Mouse (Mus musculus) monocyte, adult 2 months (primary cell): ENCODE measurements around the gene Rpusd3.

Experiments
- DNase-seq, 2 experiments: peaks; one replicate each; pipeline ENCODE4 v3.0.0; 2022; ENCODE audit warnings: low spot score in 2 of 2, low read depth in 1 of 2

The Rpusd3 gene

DNA sequence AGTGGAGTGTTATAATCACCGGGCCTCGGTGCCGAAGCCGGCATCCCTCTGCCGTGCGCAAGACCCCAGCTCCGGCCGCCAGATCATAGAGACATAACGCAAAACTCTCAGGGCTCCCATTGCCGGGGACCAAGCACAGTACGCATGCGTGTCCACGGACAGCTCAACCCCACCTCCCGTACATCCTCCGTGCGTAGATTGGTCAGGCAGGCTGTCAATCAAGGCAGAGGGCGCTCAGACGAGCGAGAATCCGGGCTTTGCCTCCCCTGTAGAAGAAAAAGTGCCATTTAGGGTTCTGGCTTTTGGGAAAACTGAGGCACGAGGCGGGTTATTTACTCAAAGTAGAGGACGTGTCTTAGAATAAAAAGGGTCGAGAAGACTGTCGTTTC lies at the start of gene Rpusd3:
Rpusd3 (minus strand) TSS at position 142 of the 389 bp plus-strand sequence.
- peak; percentile 81 to 90 for DNase-seq

DNA sequence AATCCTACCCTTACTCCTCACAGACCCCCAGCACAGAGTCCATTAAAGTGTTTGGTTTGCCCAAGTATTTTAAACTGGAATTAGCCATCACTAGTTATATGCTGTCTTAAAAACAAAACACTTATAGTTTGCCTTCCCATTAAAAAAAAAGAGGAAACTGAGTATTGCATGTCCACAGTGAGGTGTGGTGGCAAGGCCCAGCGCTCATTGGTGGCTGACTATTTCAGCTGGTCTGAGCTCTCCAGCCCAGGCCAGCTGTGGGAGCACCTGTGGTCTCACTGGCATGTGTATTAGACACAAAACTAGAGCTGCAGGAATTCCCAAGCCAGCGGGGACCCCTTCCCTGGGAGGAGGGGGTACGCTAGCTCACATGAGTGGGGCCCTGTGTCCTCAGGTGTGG lies 49.4 kb upstream of the Rpusd3 start:
- no peak for DNase-seq

- DNase-seq, result no peak
Measured at GRCm38 (mm10) chr6:113465602-113466001, 46.5 kb upstream of the Rpusd3 start.

DNA sequence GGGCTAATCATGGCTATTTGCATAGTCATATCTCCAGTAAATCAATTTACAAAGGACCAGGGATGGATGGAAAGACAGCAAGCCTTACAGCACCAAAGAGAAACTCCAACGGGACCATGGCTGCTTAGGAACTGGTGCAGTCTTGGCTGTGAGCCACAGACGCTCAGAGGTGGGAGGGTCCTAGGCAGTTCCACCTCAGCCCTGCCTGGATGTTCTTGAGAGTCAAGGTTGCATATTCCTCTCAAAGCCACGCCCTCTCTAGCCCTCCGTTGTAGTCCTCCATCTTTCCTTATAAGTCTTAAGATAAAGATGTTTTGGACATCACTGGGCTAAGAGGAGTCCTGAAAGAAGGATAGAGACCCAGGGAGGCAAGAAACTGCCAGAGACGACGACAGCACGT lies 44.9 kb upstream of the Rpusd3 start:
- no peak for DNase-seq

DNA sequence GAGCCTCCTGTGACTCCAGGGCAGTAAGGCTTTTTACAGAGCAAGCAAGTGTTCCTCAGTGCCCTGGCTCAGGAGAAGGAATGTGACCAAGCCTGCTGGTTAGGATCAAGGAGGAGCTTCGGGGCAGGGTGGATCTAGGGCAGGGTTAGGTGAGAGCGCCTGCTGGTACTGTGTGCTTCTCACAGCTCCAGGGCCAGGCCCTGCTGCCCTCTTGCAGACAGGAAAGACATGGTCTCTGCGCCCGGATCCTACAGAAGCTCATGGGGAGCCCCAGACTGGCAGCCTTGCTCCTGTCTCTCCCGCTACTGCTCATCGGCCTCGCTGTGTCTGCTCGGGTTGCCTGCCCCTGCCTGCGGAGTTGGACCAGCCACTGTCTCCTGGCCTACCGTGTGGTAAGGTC lies 39.5 kb upstream of the Rpusd3 start:
- DNase-seq, result no peak

- DNase-seq, result no peak
Measured at GRCm38 (mm10) chr6:113457952-113458534, 38.9 kb upstream of the Rpusd3 start, which contains the start of gene Il17re. Gene Il17re, plus strand, starts transcription at chr6:113458484.

DNA sequence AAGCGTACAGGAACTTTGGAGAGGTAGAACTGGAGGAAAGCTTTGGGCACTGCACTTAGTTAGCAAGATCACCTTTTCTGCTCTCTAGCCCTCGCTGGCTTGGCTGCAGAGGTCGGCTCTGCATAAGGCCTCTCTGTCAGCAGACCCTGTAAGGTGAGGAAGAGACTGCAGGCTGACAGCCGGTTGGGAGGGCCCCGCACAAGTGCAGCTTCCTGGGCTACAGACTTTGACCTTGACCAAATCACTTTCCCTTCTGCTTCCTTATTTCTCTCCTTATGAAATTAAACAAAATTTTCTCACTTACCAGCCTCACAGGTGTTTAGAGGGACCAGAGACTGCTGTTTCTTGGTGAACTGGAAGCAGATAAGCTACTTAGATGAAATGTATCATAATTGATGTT lies 35.9 kb upstream of the Rpusd3 start:
- no peak for DNase-seq

GRCm38 (mm10) chr6:113451839-113452238 lies 32.7 kb upstream of the Rpusd3 start:
- DNase-seq, result no peak

DNA sequence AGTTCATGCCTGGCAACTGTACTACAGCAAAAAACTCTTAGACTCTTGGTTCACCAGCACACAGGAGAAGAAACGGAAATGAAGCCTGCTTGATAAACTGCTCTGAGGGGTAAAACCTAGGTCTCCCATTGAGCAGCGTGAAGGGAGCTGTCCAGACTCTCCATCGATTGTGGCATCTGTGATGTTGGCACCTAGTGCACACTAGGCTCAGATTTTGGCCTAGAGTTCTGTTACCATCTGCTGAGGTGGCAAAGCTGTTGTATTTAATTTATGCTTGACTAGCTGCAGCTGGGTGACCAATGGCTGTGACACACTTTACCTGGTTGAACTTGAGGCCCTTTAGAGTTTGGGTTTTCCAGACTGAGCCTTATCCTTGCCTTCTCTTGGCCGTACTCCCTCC lies 28.5 kb upstream of the Rpusd3 start:
- DNase-seq, result no peak

DNA sequence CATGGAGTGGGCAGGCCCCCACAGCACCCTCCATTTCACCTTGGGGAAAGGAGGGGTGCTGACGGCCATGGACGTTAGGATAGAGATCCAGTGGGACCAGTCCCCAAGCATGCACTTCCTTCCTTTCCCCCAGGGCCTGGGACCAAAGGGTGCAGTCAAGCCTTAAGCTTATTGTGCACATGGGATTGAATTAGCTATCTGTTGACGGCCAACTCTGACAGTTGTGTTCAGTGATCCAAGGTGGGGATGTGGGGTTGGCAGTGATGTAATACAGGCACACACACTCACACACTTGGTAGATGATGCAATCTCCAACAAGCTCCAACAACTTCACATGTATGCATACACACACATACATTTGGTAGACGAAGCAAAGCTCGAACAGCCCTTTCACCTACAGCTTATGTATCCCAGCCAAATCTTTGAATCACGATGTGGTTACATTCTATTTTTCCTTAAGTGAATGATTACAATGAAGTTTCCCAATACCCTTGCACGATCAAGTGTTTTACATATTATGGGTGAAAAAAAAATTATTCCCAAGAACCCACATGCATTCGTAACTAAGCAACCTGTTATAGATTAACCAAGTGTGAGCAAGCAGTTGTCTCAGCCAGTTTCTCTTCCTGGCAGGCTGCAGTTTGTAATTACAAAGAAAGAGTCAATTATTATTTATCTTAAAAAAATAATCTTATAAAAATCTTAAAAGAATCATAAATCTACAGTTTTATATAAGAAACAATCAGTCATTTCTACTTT lies 25.2 kb upstream of the Rpusd3 start:
- no peak for DNase-seq

DNA sequence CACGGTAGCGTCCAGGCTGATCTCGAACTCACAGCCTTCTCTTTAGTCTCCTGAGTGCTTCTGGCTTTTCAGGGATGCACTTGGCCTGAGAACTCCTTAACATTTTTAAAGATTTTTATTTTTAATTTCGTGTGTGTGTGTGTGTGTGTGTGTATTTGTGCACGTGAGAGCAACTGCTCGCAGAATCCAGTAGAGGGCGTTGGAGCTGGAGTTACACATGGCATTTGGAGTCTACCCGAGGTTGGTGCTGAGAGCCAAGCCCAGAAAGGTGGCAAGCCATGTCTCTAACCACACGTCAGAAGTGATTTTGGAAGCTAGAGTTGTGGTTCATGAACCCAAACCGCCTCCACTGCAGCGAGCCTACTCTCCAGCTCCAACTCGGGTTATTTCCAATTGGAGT lies 24.0 kb upstream of the Rpusd3 start:
- no peak for DNase-seq

- peak; percentile 85 to 88 for DNase-seq
Measured at GRCm38 (mm10) chr6:113442442-113443090, 23.4 kb upstream of the Rpusd3 start, which contains the start of gene Jagn1. Gene Jagn1, plus strand, starts transcription at chr6:113442569.

DNA sequence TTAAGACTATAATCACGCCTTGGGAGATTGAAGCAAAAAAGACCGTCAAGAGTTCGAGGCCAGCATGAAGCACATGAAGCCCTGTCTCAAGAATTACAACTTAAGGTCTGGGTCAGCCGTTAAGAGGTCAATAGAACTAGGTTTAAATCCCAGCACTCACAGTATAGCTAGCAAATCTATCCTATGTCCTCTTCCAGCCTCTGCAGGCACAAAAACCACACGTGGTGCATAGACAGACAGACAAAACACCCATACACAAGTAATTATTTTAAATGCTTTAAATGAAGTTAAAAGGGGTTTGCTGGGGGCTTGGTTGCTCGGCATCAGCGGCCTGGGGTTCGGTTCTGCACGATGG lies 22.9 kb upstream of the Rpusd3 start:
- DNase-seq, result no peak

DNA sequence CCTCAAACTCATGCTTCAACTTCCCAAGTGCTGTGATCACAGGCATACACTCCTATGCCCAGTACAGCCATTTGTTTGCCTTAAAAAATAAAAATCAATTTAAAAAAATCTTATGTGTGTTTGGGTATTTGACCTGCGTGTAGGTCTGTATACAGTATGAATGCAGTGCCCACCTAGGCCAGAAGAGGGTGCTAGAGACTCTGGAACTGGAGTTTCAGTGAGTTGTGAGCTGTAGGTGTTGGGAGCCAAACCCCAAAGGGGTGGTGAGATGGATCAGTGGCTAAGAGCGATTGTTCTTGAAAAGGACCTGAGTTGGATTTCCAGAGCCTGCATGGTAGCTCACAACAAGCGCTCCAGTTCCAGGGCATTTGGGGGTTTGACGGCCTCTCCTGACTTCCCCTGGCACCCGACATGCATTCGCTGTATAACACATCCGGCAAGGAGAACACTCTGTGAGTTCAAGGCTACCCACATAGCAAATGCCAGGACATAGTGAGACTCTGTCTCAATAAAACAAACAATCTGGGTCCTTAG lies 22.1 kb upstream of the Rpusd3 start:
- peak in 1 of 2 experiments; percentile 57 for DNase-seq

GRCm38 (mm10) chr6:113440686-113441085 lies 21.5 kb upstream of the Rpusd3 start:
- DNase-seq, result no peak

GRCm38 (mm10) chr6:113438721-113439430 lies 19.7 kb upstream of the Rpusd3 start:
- no peak for DNase-seq

GRCm38 (mm10) chr6:113437135-113437534 lies 18.0 kb upstream of the Rpusd3 start:
- DNase-seq, result no peak

- DNase-seq, result no peak
Measured at GRCm38 (mm10) chr6:113435664-113436205, 16.6 kb upstream of the Rpusd3 start, which contains the start of gene Cidec. Gene Cidec, minus strand, starts transcription at chr6:113435760.

DNA sequence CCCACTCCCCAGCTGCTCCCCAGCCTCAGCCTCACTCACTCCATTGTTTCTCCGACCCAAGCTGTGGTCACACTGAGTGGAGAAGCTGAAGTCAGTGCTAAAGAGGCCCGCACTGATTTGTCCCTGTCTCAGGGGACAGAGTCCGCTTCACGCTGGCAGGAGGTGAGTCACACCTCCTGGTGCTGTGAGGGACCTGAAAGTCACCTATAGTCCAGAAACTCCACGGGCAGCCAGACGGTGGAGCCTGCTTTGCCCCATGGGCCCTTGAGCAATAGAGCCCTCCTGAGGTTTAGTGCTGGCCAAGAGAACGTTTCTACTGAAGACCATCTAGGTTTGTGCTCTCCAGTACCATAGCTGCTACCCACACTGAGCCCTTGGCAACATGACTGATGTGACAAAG lies 15.6 kb upstream of the Rpusd3 start:
- no peak for DNase-seq

- no peak for DNase-seq
Measured at GRCm38 (mm10) chr6:113433661-113434060, 14.5 kb upstream of the Rpusd3 start.

DNA sequence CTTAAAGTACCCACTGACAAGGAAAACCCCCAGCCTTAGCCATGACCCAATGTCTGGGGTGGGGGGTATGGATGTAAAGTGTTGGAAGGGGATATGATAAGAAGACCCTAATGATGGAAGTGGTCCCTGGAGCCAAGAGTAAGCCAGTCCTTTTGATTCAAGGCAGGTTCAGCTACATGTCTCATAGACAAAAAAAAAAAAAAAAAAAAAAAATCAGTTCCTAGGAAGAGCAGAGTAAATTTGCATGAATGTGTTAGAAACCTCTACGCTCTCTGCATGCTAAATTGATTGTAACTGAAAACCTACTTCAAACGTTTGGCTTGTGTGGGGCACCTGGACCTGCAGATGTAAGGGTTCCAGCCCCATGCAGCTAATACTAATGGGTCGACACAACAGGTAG lies 12.7 kb upstream of the Rpusd3 start:
- no peak for DNase-seq
